Mouse (Mus musculus) thymus, postnatal 4 days (tissue): ENCODE measurements at regions not wholly inside any gene's neighbourhood (a gene's known extent, or its start where the extent isn't known, plus 50 kb on each side); places are given as distances from the start of the nearest gene placed in this dataset.

Experiments
- DNase-seq: peaks from one replicate; pipeline ENCODE4 v3.0.0; 2021

GRCm38 (mm10) chr10:19127581-19128291 is 112.3 kb upstream of the Tnfaip3 start:
- no peak for DNase-seq

GRCm38 (mm10) chr10:19126922-19127321 is 111.5 kb upstream of the Tnfaip3 start:
- DNase-seq = no peak

GRCm38 (mm10) chr10:19126438-19126837 is 111.0 kb upstream of the Tnfaip3 start:
- no peak for DNase-seq

- DNase-seq = no peak
Measured at GRCm38 (mm10) chr10:19123691-19124090, 108.2 kb upstream of the Tnfaip3 start.

GRCm38 (mm10) chr10:19122221-19122620 is 106.8 kb upstream of the Tnfaip3 start:
- DNase-seq = no peak

- DNase-seq = no peak
Measured at GRCm38 (mm10) chr10:19119281-19120049, 104.0 kb upstream of the Tnfaip3 start.

GRCm38 (mm10) chr10:19118569-19119280 is 103.3 kb upstream of the Tnfaip3 start:
- no peak for DNase-seq

GRCm38 (mm10) chr10:19117071-19117605 is 101.7 kb upstream of the Tnfaip3 start:
- DNase-seq = no peak

- no peak for DNase-seq
Measured at GRCm38 (mm10) chr10:19112459-19112858, 97.0 kb upstream of the Tnfaip3 start.

GRCm38 (mm10) chr10:19105231-19105681 is 89.8 kb upstream of the Tnfaip3 start:
- no peak for DNase-seq

- peak; percentile 66 for DNase-seq
Measured at GRCm38 (mm10) chr10:19104671-19105203, 89.3 kb upstream of the Tnfaip3 start.

- no peak for DNase-seq
Measured at GRCm38 (mm10) chr10:19099369-19100285, 84.2 kb upstream of the Tnfaip3 start.

- DNase-seq = peak; percentile 91
Measured at GRCm38 (mm10) chr10:19094297-19094696, 78.8 kb upstream of the Tnfaip3 start.

GRCm38 (mm10) chr10:19093689-19094088 is 78.2 kb upstream of the Tnfaip3 start:
- DNase-seq = no peak

GRCm38 (mm10) chr10:19091949-19092348 is 76.5 kb upstream of the Tnfaip3 start:
- no peak for DNase-seq

GRCm38 (mm10) chr10:19091110-19091509 is 75.7 kb upstream of the Tnfaip3 start:
- no peak for DNase-seq

GRCm38 (mm10) chr10:19086995-19087394 is 71.5 kb upstream of the Tnfaip3 start:
- no peak for DNase-seq

GRCm38 (mm10) chr10:19082136-19082535 is 66.7 kb upstream of the Tnfaip3 start:
- DNase-seq = no peak

GRCm38 (mm10) chr10:19078047-19078446 is 62.6 kb upstream of the Tnfaip3 start:
- DNase-seq = no peak

GRCm38 (mm10) chr10:19068377-19068776 is 52.9 kb upstream of the Tnfaip3 start:
- DNase-seq = no peak

GRCm38 (mm10) chr10:19067623-19068022 is 52.2 kb upstream of the Tnfaip3 start:
- DNase-seq = no peak

GRCm38 (mm10) chr10:19066821-19067350 is 51.4 kb upstream of the Tnfaip3 start:
- no peak for DNase-seq
